Mouse (Mus musculus) induced T-regulatory cell, adult 2 months (primary cell): ENCODE data around the gene Vps16.

Experiments used
- DNase-seq: peaks from one replicate; pipeline ENCODE4 v3.0.0-alpha.2; 2012; ENCODE audit warnings: low read depth

Gene Vps16

DNA sequence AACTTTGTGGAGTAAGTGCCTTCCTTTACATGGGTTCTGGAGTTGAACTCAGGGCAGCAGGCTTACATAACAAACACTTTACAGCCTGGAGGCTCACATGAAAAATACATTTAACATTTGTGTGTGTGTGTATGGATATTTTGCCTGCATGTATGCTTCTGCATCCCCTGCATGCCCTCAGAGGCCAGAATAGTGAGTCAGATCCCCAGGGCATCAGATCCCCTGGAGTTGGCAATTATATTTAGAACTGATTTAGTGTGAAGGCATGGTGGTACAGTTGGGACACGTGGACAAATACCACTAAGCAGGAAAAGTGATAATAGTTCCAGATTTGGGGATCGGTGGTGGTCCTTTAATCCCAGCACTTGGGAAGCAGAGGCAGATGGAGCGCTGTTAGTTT is 35.4 kb downstream of the Vps16 start:
- no peak for DNase-seq

DNA sequence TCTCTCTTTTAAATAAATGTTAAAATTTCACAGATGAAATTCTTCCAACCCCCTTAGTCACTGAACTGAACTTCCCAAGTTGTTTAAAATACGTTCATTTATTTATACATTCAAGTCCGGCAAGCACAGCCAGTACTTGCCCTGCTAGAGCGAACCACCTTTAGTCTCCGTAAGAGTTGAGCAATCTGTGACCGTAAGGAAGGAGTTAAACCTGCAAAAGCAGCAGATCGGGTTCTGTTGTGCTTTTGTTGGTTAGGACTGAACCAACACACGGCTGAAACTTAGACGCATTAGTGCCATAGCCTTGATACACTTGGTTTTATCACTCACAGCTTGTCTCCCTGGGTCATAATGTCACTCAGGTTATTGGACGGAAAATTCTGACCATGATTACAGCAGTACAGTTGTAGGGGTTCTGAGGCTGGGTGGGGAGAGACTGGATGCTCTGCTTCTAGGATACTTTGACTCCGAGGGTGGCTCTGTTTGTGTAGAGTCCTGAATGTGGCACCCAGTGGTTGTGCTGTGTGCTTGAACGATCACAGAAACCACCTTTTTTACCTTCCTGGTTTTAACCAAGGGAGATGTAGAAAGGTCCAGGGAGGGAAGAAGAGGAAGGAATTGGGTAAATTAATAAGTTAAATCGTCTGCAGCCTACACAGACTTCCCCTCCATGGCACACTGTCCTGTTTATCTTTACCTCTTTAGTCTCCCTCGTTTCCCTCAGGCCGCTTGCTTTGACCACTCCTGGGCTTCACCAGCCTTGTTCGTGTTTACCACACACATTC is 37.3 kb downstream of the Vps16 start:
- DNase-seq, result no peak

DNA sequence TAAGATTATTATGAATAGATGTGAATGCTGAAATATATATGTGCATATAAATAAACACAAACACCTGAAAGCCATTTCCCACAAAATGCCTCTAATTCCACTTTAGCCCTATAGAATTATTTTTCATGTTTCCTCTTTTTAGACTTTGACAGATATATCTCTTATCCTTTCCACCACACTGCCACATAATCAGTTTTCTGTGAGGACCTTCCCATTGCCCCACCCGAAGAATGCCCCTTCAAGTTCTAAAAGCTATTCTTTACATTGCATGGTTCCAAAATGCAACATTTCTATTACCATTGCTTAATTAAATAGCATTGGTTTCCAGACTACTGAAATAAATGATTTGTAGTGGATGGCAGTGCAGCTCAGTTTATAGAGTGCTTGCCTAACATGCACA is 42.3 kb downstream of the Vps16 start:
- DNase-seq, result no peak

DNA sequence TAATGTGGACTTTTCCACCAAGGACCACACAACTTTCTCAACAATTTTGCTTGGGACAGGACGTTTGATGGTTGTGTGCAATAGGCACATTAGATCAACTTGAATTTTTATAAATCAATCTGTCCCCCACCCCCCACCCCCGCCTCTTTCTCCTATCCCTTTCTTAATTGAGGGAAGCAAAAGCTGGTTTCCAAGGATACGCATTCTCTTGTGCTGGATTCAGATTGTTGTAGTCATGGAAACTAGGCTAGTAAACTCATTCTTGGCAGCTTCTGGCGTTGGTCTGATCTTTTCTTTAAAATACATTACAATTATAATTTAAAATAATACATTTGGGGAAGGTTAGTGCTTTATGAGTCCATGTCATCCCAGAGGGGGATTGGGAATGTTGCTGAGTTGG is 45.2 kb downstream of the Vps16 start:
- no peak for DNase-seq

DNA sequence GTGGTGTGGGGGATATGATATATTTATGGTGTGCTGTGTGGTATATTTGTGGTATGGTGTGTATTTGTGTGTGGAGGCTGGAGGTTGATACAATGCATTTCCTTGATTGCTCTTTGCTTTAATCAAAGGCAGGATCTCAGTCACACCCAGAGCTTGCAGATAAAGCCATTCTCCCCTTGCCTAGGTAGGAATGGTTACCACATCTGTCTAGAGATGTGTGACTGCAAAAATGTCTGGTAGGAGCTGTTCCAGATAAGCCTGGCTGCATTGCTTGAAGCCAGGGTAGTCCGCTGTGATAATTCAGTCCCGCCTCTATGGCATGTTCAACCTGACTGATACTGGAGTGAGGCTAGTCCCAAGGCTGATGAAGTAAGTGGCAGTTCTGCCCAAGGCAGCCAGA is 45.8 kb downstream of the Vps16 start:
- DNase-seq, result no peak

GRCm38 (mm10) chr2:130472908-130473510 is 48.9 kb downstream of the Vps16 start:
- DNase-seq, result peak; percentile 36

DNA sequence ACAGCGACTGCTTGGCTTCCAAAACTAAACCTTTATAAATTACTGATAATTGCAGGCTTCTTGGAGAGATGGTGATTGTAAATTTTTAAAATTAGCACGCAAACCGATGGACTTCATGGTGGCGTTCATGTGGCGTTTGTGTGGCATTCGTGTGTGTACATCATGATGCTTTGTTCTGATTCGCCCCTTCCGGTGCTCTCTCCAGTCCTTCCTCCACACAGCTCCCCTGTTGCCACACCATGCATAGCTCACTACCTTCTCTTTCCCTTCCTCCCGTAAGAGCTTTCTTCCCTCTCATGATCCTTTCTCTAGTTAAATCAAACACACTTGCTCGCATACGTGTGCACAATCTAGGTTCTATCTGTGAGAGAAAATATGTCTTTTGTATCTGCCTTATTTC is 51.6 kb downstream of the Vps16 start:
- no peak for DNase-seq

GRCm38 (mm10) chr2:130476666-130477297 is 52.6 kb downstream of the Vps16 start:
- DNase-seq, result no peak

GRCm38 (mm10) chr2:130482177-130482576 is 58.0 kb downstream of the Vps16 start:
- no peak for DNase-seq

DNA sequence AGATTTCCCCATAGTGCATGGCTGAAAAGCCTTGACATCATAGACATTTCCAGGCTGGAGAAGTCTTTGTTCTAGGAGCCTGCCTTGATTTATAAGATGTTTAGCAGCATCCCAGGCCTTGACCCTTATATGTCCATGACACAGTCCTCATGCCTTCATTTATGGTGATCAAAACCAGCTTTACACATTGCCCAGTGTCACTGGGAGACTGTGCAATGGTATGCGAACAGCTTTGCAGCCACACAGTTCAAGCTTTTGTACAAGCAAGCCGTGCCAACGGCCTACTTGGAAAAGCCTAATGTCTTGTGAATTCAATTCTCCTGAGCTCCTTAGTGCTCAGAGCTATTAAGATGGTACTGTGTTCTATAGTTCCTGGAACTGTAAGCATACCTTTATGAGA is 58.6 kb downstream of the Vps16 start:
- no peak for DNase-seq

DNA sequence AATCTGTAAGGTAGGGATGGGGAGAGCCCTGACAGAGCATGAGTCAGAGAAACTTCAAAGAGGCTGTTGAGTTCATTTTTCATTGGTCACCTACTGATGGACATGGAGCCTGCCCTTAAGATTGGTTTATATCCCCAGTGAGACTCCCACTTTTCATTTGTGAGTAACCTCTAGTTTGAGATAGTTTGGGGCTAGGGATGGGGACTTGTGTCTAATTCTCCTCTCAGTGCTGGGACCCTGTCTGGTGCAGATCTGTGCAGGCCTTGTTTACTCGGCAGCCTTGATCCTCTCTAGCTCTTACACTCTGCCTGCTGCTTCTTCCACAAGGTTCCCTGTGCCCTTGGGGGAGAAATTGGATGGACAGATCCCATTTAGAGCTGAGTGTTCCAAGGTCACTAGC is 60.1 kb downstream of the Vps16 start:
- no peak for DNase-seq

DNA sequence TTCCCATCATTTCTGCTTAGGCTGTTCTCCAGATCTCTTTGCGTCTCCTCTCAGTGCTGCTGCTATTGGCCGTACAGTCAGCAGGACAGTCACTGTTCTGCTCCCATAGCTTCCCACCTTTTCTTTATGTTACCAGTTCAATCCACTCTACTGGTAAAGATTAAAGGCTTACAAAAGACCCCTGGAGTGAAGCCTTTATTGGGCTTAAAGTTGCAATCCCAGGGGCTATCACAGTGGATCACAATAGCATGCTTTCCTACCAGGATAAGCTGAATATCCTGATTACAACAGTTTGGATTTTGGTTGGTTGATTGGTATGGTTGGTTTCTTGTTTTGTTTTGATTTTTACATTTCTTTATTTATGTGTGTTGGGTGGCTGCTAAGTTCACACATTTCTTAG is 63.9 kb downstream of the Vps16 start:
- DNase-seq, result no peak

DNA sequence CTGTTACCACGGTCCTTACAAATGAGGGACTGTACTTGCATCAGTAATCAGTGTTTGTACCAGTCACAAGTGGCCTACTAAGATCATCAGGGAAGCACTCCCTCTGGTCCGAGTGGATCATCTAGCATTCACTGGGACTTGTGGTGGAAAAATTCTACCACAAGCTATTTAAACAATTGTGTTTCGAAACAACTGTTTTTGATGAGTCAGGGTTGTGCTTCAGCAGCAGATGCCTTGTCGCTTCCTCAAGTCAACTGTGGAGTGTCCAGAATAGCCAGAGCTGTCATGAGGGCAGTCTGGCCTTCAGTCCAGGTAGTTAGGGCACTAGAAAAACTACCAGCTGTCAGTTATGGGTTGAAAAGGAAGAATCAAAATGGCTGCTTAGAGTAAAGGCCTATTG is 64.5 kb downstream of the Vps16 start:
- no peak for DNase-seq

DNA sequence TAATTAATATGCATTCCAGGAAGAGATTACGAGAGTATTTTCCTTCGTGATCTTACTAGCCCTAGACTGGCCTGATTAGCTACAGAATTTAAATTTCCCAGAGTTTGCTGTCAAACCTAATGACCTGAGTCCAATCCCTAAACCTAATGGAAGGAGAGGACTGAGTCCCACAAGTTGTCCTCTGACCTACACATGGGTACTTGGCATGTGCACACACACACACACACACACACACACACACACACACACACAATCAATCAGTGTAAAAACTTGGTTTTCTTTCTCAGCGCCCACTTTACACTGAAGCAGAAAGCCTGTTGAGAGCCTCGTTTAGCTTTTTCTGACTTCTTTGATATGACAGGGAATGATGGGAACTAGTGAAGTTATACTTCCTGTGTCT is 67.0 kb downstream of the Vps16 start:
- DNase-seq, result no peak

DNA sequence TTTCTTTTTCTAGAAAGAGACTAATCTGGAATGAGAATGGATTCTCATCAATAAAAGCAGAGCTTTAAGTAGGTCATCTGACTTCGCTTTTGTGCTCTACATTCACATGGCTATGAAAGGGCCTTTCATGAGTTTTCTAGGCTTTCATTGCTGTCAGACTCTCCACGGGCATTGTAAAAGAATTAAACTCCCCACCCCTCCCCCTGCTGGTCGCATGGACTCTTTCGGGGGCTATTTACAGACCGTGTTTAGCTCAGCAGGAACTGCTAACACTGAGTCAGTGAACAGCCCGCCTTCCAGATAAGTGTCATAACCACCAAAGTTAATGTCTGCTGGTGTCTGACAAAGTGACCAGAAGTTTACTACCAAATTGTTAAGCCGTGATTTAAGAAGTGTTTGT is 67.4 kb downstream of the Vps16 start:
- no peak for DNase-seq
